Mouse (Mus musculus): ENCODE results near the gene Znrf3.

GRCm38 (mm10) chr11:5443511-5444233 is 975 bp downstream of the Znrf3 start:
- TF ChIP-seq POLR2A (IDR thresholded peaks at IDR 0.05; ENCODE audit: low read depth, low read length) = no peak
- TF ChIP-seq CTCF (IDR thresholded peaks at IDR 0.05; ENCODE audit: extremely low read depth, insufficient read depth, insufficient read length, insufficient replicate concordance) = no peak
